Mouse (Mus musculus) gastrocnemius, postnatal 36 days (tissue): ENCODE measurements around the gene Sp7. TPM values are rescaled to one million over a fixed set of nuclear protein-coding genes. Genes with fewer than 3 reads are reported as not detected.
"Not testable (repeated sequence)": the region's sequence is repeated elsewhere in the genome, so short reads cannot be mapped to it uniquely, and the experiment has no call there.

Experiments used
- DNase-seq, 2 experiments: peaks; one replicate each; pipeline ENCODE4 v3.0.0; 2022
- intact Hi-C: fragments of 180-260 bp; cut with DNase I; formaldehyde crosslinking; loops from one replicate; pipeline ENCODE4 v1.15.1; 2025
- total RNA-seq, 2 experiments: library from RNA; stranded (reverse); gene quantifications; 2 replicates each; pipeline ENCODE4 v1.2.3; 2021

The Sp7 gene
- total RNA-seq, 2 experiments from 2014 or later = not detected

DNA sequence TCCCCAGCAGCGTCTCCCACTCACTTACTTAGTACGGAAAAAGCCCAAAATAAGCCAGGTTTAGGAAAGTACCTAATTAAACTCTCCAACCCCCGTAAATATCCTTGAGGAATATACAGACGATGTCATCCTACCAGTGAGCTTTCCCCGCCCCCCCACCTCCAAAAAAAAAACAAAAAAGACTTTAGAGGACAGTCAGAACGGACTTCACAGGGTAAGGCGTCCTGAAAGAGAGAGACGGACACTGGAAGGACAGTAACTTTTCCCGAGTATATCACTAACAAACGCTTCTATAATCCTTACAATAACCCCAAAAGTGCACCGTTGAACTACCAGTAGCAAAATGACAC lies 16.1 kb downstream of the Sp7 start:
- DNase-seq = no peak
- intact Hi-C loops = loop anchor here (2.0 kb wide), 1 partner anchor 26 kb away; no protein-coding TSS in a partner anchor

DNA sequence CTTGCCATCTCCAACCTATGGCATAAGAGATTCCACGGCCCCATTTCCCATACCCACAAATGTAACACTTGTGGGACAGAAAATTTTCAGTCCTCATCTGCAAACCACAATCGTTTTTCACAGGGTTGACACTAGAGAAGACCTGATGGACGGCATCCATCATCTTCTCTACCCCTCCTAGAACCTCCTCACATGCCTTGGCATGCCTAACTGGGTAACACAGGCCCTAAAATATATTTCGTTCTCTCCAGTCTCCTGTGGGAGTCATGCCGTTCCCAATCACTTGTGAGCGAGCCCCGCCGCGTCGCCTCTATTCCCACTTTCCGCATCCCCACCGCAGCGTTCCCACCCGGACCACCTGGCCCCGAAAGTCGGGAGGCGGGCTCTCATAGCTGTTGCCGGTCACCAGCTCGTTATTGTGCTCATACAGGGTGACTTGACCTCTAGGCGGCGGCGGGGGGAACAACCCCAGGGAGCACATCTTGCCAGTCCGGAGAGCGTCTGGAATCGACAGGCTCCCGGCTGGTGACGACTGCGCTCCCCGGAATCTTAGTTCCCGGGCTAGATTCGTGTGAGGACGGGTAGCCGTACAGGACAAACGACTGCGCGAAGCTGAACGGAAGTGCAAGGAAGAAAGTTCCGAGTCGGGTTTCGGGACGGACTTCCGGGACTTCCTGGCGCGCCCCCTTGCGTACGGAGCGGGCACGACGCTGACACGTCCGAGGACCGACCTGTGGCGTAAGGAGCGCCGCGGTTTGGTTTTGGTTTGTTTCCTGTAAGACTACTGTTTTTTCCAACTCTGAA lies 16.6 kb downstream of the Sp7 start, which contains the start of gene Aaas:
Gene Aaas, minus strand, starts transcription at position 634 of the 804 bp plus-strand sequence.
- intact Hi-C loops = loop anchor here (2.0 kb wide), 1 partner anchor 26 kb away; no protein-coding TSS in a partner anchor

DNA sequence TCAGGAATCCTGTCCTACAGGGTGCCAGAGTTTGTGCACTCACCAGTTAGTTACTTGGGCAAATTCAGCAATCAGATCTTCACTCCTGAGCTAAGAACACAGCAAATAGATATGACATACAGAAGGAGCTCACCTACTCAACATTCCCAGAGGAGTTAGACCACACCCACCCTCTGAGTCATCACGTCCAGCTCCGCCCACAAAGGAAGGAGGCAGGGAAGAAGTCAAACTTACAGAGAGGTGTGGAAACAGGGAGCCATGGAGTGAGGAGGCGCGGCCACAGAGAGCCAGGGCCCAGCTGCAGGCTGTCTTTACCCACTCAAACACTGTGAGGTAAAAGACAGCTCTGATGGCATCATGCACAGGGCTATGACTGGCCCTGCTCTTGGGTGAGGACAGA lies 20.5 kb downstream of the Sp7 start:
- intact Hi-C loops = no loop called here
- DNase-seq = no peak

More for the DNA sequence above, 16.6 kb downstream of the Sp7 start, which contains the start of gene Aaas:
- peak; percentile 92 to 94 for DNase-seq

DNA sequence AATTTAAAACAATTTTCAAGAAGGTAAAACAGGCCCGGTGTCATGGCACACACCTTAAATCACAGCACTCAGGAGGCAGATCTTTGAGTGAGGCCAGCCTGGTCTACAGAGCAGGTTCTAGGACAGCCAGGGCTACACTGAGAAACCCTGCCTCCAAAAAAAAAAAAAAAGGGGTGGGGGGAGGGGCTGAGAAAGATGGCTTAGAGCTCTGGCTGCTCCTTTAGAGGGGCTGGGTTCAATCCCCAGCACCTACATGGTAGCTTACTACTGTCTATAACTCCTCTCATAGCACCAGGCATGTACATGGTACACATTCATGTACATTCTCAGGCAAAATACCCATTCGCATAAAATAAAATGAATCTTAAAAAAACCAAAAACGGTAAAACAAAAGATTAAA lies 22.5 kb downstream of the Sp7 start:
- no peak for DNase-seq
- intact Hi-C loops = loop anchor here (5.0 kb wide), 1 partner anchor 33 kb away; no protein-coding TSS in a partner anchor

DNA sequence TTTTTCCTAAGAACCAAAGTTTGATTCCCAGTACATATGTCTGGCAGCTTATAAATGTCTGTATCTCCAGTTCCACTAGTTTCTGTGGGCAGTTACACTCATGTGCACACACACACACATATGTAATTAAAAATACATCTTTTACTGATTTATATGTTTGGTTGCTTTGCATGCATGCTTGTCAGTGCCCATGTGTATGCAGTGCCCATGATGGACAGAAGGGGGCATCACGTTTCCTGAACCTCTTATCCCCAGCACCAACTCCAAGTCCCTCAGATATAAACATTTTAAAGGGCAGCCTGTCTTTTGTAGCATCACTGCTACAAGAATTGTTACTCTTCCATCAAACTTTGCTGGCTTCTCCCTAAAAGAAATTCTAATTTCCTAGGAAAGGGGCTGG lies 25.4 kb downstream of the Sp7 start:
- peak in 1 of 2 experiments; percentile 27 for DNase-seq
- intact Hi-C loops = loop anchor here (5.0 kb wide), 1 partner anchor 36 kb away; no protein-coding TSS in a partner anchor

DNA sequence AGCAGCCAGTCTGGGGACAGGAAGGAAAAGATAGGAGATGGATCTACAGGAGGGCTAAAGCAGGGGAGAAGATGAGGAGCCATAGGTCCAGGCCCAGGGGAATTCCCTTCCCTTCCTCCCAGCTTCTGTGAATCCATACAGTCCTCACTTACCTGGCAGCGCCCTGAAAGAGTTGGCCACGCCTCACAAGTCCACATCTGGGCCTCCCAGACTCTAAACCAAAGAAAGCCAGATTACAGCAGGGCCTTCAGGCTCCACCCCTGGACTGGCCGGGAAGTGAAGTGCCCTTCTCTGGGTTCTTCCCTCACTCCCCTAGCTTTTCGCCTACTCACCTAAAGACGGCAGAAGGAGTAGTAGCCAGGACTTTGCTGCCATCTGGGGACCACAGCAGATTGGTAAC lies 27.4 kb downstream of the Sp7 start:
- intact Hi-C loops = loop anchor here (5.0 kb wide), 1 partner anchor 38 kb away; no protein-coding TSS in a partner anchor
- DNase-seq = no peak

DNA sequence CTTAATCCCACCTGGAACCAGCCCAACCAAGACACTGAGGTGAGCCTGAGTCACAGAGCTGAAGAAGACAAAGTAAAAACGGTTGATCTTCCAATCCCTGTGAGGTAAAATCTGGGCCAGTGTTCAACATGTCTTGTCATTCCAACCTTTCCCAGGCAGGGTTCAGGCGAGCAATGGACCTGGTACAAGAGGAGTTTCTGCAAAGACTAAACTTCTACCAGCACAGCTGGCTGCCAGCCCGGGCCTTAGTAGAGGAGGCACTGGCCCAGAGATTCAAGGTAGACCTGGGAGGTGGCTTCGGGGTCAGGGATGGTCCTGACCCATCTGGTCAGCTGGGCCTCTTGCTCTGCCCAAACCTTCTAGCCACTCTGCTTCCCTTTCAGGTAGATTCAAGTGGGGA lies 30.0 kb downstream of the Sp7 start:
- intact Hi-C loops = no loop called here
- DNase-seq = no peak

DNA sequence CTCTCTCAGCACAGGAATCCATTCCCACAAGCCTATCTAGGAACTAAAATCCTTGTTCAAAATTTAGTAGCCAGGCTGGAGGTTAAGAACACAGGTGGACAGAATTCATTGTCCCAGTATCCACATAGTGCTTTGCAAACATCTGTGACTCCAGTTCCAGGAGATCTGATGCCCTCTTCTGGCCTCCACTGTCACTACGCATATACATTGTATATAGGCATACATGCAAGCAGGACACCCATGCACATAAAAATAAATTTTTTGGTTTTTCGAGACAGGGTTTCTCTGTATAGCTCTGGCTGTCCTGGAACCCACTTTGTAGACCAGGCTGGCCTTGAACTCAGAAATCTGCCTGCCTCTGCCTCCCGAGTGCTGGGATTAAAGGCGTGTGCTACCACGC lies 31.1 kb downstream of the Sp7 start:
- intact Hi-C loops, DNase-seq: not testable (repeated sequence)

DNA sequence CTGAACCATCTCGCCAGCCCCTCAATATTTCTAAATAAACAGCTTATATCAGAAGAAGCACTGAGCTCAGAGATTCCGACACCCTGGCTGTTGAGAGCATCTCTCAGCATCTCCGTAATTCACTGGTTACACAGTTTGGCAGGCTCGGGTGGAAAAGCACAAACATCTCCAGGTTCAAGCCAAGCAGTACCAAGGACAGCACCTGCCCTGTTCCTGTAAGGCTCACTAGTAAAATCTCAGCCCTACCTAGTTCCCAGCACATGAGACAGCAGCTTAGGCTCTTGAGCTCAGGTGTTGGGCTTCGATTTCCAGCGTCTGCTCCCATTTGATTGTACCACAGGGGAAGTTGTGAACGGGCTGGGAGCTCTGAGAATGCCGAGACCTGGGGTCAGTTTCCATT lies 31.7 kb downstream of the Sp7 start:
- DNase-seq = no peak
- intact Hi-C loops = no loop called here

DNA sequence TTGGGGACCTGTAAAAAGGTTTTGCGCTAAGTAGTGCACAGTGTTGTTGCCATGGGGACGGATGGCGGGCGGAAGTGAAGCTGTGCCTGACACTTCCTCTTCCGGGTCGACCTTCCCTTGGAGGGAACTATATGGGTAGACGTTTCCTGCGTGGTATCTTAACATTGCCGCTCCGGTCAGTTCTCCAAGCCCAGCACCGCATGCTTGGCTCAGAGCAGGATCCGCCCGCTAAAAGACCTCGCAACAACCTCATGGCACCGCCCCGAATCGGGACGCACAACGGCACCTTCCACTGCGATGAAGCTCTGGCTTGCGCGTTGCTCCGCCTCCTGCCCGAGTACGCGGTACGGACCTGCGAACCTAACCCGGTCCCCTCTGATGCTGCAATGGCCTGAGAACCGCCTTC lies 35.4 kb downstream of the Sp7 start, which contains the start of gene Myg1:
Gene Myg1, plus strand, starts transcription at position 100 of the 406 bp plus-strand sequence.
- peak; percentile 66 to 69 for DNase-seq
- intact Hi-C loops = no loop called here

DNA sequence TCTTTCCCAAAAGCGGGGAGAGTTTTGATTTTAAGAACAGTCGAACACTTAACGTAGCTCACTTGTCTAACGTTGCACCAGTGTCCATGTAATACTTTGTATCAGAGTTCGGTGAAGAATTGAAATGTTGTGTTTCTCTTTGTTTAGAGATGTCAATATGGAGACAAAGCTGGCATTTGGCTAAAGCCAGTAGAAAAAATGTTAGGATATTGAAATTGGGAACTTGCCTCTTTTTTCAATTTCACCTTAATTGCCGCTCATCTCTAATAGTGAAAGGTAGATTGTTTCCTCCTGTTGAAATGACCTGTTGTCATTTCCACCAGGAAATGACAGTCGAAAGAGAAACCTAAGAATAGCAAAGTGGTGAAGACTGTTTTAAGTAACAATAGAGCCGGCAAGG lies 40.1 kb downstream of the Sp7 start:
- no peak for DNase-seq
- intact Hi-C loops = no loop called here

DNA sequence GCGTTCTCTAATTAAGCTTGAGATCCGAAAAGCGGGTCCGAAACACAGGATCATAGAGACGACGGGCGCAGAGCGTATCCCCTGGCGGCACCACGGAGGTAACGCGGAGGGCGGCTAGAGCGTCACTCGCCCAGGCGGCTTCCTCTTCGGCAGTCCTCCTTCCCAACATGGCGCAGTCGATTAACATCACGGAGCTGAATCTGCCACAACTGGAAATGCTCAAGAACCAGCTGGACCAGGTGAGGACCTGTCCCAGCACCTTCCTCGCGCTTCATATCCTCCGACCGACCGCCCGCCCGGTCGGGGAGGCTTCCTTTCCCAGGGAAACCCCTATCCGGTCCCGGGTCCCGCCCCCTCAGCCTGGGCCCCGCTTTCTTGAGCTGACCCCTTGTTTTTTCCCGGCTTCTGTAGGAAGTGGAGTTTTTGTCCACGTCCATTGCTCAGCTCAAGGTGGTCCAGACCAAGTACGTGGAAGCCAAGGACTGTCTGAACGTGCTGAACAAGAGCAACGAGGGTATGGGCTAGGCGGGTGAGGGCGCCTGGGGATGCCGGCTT lies 40.9 kb downstream of the Sp7 start, which contains the start of gene Pfdn5:
Gene Pfdn5, plus strand, starts transcription at position 95 of the 555 bp plus-strand sequence.
- intact Hi-C loops = no loop called here
- peak; percentile 77 to 78 for DNase-seq

DNA sequence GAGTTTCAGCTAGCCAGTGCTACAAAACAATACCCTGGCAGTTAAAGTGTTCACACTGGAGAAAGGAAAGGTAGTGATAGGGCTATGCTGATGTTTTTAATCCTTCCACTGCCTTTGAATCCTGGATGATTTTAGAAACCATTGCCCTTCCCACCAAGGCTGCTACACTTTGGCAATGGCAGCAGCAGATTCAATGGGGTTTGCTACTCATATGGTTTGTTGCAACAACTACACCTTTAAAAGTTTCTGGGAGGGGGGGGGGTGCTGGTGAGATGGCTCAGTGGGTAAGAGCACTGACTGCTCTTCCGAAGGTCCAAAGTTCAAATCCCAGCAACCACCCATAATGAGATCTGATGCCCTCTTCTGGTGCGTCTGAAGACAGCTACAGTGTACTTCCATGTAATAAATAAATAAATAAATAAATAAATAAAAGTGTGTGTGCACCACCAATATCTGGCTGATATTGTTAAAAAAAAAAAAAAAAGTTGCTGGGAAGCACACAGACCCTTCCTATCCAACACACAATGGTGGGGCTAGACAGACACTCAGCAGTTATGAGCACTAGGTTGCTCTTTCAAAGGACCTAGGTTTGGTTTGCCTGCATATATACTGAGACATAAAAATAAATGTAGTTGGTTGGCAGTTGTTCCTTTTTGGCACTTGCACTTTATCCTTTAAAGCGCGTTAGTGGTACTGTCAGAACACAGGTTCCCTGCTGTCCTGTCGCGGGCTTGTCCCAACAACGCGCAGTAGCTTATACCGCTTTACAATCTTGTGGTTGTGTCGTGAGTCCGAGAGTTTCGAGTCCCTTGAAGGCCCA lies 42.1 kb downstream of the Sp7 start:
- DNase-seq = no peak
- intact Hi-C loops = no loop called here

DNA sequence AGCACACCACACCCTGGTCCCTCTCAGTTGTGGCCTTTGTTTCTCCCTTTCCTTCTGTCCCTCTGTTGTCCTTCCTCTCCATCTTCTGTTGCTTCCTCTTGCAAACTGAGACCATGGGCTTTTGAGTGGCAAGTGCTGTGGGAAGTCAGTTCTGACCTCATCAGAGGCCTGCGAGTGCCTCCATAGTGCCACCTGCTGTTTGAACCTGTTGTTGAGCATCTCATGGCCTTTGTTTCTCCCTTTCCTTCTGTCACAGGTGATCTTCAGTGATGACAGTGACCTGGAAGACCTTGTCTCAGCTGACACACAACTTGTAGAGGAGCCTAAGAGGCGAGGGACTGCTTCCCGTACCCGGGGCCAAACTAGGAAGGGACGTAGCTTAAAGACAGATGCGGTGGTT lies 50.7 kb downstream of the Sp7 start:
- intact Hi-C loops = loop anchor here (2.0 kb wide), 1 partner anchor 77 kb away; no protein-coding TSS in a partner anchor
- peak; percentile 47 to 51 for DNase-seq

DNA sequence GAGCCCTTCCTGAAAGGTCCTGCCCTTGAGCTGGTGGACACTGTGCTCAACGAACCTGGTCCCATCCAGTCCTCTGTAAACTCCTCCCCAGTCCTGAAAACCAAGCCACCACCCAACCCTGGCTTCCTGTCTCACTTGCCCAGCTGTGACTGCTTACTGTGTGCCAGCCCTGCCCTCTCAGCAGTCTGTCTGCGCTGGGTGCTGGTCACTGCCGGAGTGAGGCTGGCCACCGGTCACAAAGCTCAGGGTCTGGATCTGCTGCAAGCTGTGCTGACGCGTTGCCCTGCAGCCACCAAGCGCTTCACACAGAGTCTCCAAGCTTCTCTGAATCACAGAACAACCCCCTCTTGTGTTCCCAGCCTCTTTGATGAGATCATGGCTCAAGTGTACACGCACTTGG lies 51.7 kb downstream of the Sp7 start:
- intact Hi-C loops = no loop called here
- DNase-seq = peak in 1 of 2 experiments; percentile 33

DNA sequence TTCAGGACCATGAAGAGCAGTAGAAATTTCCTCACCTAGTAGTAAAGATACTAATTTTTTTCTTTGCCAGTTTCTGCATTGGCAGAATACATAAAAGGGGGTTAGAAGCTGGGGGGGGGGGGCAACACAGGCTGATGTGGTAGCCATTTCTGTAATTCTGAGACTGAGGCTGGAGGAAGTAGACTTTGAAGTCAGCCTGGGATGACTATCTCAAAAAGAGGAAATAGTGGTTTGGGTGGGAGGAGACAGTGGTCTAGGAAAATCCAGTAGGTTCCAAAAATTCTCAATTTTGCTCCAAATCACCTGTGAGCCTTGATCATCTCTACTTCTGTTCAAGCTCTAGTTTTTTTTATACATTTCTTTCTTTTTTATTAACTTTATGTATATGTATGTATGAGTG lies 55.5 kb downstream of the Sp7 start:
- intact Hi-C loops = no loop called here

DNA sequence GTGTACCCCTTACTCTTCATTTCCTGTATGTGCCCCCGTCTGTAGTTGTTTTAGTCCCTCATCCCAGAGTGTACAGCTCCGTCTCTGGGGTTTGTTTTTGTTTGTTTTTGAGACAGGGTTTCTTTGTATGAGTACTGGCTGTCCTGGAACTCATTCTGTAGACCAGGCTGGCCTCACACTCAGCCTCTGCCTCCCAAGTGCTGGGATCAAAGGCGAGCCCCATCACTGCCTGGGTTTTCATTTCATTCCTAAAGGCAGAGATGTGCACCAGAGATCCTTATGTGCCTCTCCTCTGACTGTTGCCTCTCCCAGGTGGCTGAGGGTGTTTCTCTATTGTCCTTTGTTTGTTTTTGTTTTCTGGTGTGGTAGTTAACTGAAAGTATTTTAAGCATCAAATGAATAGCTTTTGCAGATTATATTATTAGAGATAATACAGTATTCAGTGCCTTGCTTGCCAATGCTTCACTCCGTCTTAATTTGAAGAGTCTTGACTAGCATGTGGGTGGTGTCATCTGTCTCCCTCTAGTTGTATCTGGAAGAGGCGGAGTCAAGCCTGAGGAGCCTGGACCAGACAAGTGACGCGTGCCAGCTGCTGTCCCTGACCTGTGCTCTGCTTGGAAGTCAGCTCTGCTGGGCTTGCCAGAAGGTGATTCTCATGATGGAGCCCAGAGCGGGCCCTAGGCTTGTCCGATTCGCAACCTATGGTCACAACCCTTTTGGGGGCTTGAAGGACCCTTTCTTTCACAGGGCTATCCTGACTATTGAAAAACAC lies 56.7 kb downstream of the Sp7 start:
- intact Hi-C loops = no loop called here

More for the DNA sequence above, 55.5 kb downstream of the Sp7 start:
- DNase-seq = no peak

DNA sequence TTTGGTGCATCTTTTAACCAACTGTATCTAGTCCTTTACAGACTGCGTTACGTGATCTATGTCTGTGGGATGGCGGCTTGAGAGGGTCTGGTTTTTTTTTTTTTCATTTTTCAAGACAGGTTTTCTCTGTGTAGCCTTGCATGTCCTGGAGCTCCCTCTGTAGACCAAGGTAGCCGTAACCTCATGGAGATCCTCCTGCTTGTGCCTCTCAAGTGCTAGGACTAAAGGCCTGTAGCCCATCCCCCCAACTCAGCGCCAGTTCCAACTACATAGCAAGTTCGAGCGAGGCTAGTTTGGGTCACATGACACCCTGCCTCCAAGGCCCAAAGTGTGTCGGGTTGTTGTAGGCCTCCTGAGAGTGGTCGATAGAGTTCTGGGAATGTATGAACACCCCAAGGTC lies 58.3 kb downstream of the Sp7 start:
- intact Hi-C loops = no loop called here
- no peak for DNase-seq

More for the DNA sequence above, 56.7 kb downstream of the Sp7 start:
- DNase-seq = peak in 1 of 2 experiments; percentile 16
